Mouse (Mus musculus) heart, postnatal 0 days (tissue): ENCODE data around the gene Nek5.

ENCODE experiments used
- CTCF ChIP-seq: IDR thresholded peaks from 2 replicates; pipeline ENCODE4 v1.5.1; 2016; ENCODE audit warnings: antibody characterized with exemption, control low read depth, low read depth
- EP300 ChIP-seq: IDR thresholded peaks from 2 replicates; pipeline ENCODE4 v1.6.1; 2016; ENCODE audit warnings: antibody characterized with exemption, low read depth

- peak; percentile 70 for TF ChIP-seq CTCF
- TF ChIP-seq EP300, result no peak
These were observed 41.3 kb upstream of the Nek5 start, which contains the start of gene Nek3 for GRCm38 (mm10) chr8:22166080-22166603.
